Mouse (Mus musculus) limb, embryonic 12.5 days (tissue): Measurements from ENCODE around the gene Rasgef1b. TPM values are rescaled to one million over a fixed set of nuclear protein-coding genes. Genes with fewer than 3 reads are reported as not detected.

ENCODE experiments used
- ATAC-seq: fragments of 200-750 bp; cut with Nextera tagmentation; 2 replicates; pipeline ENCODE4 v1.8.0; 2017; ENCODE audit warnings: low read depth, moderate TSS enrichment; ENCODE audit not compliant: insufficient number of reproducible peaks, insufficient read depth, low FRiP score, low TSS enrichment
- H3K27ac ChIP-seq: fragments of 300-500 bp; sonication (generic); 2 replicates; pipeline ENCODE4 v1.5.1; 2016; ENCODE audit warnings: mild to moderate bottlenecking, moderate library complexity
- H3K27me3 ChIP-seq: fragments of 300-500 bp; sonication (generic); 2 replicates; pipeline ENCODE4 v1.6.1; 2016; ENCODE audit warnings: mild to moderate bottlenecking, moderate library complexity
- H3K36me3 ChIP-seq: fragments of 300-500 bp; sonication (generic); 2 replicates; pipeline ENCODE4 v1.6.1; 2016; ENCODE audit warnings: mild to moderate bottlenecking, moderate library complexity
- H3K4me1 ChIP-seq: fragments of 300-500 bp; sonication (generic); replicated peaks from 2 replicates; pipeline ENCODE4 v1.6.1; 2016
- H3K4me2 ChIP-seq: fragments of 300-500 bp; sonication (generic); 2 replicates; pipeline ENCODE4 v1.6.1; 2016; ENCODE audit warnings: mild to moderate bottlenecking, moderate library complexity
- H3K4me3 ChIP-seq: fragments of 300-500 bp; sonication (generic); replicated peaks from 2 replicates; pipeline ENCODE4 v1.5.1; 2016; ENCODE audit warnings: mild to moderate bottlenecking
- H3K9ac ChIP-seq: fragments of 300-500 bp; sonication (generic); replicated peaks from 2 replicates; pipeline ENCODE4 v1.6.1; 2016; ENCODE audit warnings: mild to moderate bottlenecking, moderate library complexity
- H3K9me3 ChIP-seq: fragments of 300-500 bp; sonication (generic); 2 replicates; pipeline ENCODE4 v1.6.1; 2016; ENCODE audit warnings: mild to moderate bottlenecking, moderate library complexity
- whole genome bisulfite sequencing: fragments of 180-500 bp; shearing (Covaris S2); methylation state at CpG from one replicate; pipeline ENCODE4 v1.1.7; 2016; 5-methylcytosine and 5-hydroxymethylcytosine counted together
- polyA plus RNA-seq: library from polyadenylated mRNA; unstranded; fragments of >200 nt; fragmentation: Nextera tagmentation; extraction: Ambion mirVana; gene quantifications from 2 replicates; pipeline ENCODE4 v1.2.1, GENCODE M21; 2016

The Rasgef1b gene
- polyA plus RNA-seq, 1 experiment from 2014 or later, result 48.7 TPM

- 78% methylated on average over 6 of the region's 6 CpGs for WGBS
Observed at GRCm38 (mm10) chr5:99329065-99329464, 399.8 kb downstream of the Rasgef1b start.

GRCm38 (mm10) chr5:99327019-99327418 is 401.8 kb downstream of the Rasgef1b start:
- H3K27me3 ChIP-seq, result no peaks in the 10 kb centered on the region
- no peaks in the 10 kb centered on the region for H3K9me3 ChIP-seq
- no peak overlapping the region for H3K4me2 ChIP-seq
- ATAC-seq, result no peak
- no peak overlapping the region for H3K9ac ChIP-seq
- 91% methylated on average over 2 of the region's 2 CpGs for WGBS
- H3K27ac ChIP-seq, result no peak overlapping the region
- H3K36me3 ChIP-seq, result no peaks in the 10 kb centered on the region
- H3K4me1 ChIP-seq, result no peaks in the 10 kb centered on the region
- H3K4me3 ChIP-seq, result no peak overlapping the region

More at GRCm38 (mm10) chr5:99329065-99329464, 399.8 kb downstream of the Rasgef1b start:
- Histone ChIP-seq H3K27me3 (no peaks in the 10 kb centered on the region), H3K9ac (no peak overlapping the region), H3K27ac (no peak overlapping the region), H3K9me3 (no peaks in the 10 kb centered on the region), H3K4me3 (no peak overlapping the region), H3K4me2 (no peak overlapping the region), H3K36me3 (no peaks in the 10 kb centered on the region), H3K4me1 (no peaks in the 10 kb centered on the region)
- no peak for ATAC-seq

GRCm38 (mm10) chr5:99325301-99325700 is 403.6 kb downstream of the Rasgef1b start:
- Histone ChIP-seq H3K9ac (no peak overlapping the region), H3K4me3 (no peak overlapping the region), H3K9me3 (no peaks in the 10 kb centered on the region), H3K36me3 (no peaks in the 10 kb centered on the region), H3K4me1 (no peaks in the 10 kb centered on the region), H3K27me3 (no peaks in the 10 kb centered on the region), H3K27ac (no peak overlapping the region), H3K4me2 (no peak overlapping the region)
- no peak for ATAC-seq

- ATAC-seq, result no peak
- Histone ChIP-seq H3K4me2 (no peak overlapping the region), H3K9me3 (no peaks in the 10 kb centered on the region), H3K9ac (no peak overlapping the region), H3K27ac (no peak overlapping the region), H3K27me3 (no peaks in the 10 kb centered on the region), H3K4me3 (no peak overlapping the region), H3K36me3 (no peaks in the 10 kb centered on the region), H3K4me1 (peaks cover 7% of the 10 kb centered on the region; the same call in 1 of the 2 replicates)
- 59% methylated on average over 4 of the region's 4 CpGs for WGBS
Observed at GRCm38 (mm10) chr5:99320783-99321182, 408.1 kb downstream of the Rasgef1b start.

- 57% methylated on average over 4 of the region's 4 CpGs for WGBS
- no peak for ATAC-seq
Observed at GRCm38 (mm10) chr5:99297939-99298338, 430.9 kb downstream of the Rasgef1b start.

GRCm38 (mm10) chr5:99296348-99296747 is 432.5 kb downstream of the Rasgef1b start:
- 71% methylated on average over 2 of the region's 2 CpGs for WGBS
- H3K4me3 ChIP-seq, result no peak overlapping the region

More at GRCm38 (mm10) chr5:99297939-99298338, 430.9 kb downstream of the Rasgef1b start:
- Histone ChIP-seq H3K4me2 (no peak overlapping the region), H3K36me3 (no peaks in the 10 kb centered on the region), H3K27ac (no peak overlapping the region), H3K4me1 (0 out of 2 replicates have a peak, but pooled peaks cover 9% of the 10 kb centered on the region), H3K9me3 (no peaks in the 10 kb centered on the region), H3K27me3 (no peaks in the 10 kb centered on the region), H3K4me3 (no peak overlapping the region), H3K9ac (no peak overlapping the region)

GRCm38 (mm10) chr5:99292287-99292851 is 436.5 kb downstream of the Rasgef1b start:
- no peak overlapping the region for H3K4me3 ChIP-seq
- no peak overlapping the region for H3K27ac ChIP-seq
- 83% methylated on average over 10 of the region's 10 CpGs for WGBS
- H3K9me3 ChIP-seq, result no peaks in the 10 kb centered on the region
- ATAC-seq, result no peak
- no peak overlapping the region for H3K9ac ChIP-seq
- H3K27me3 ChIP-seq, result no peaks in the 10 kb centered on the region
- no peaks in the 10 kb centered on the region for H3K36me3 ChIP-seq
- H3K4me2 ChIP-seq, result no peak overlapping the region
- 0 out of 2 replicates have a peak, but pooled peaks cover 9% of the 10 kb centered on the region for H3K4me1 ChIP-seq

More at GRCm38 (mm10) chr5:99296348-99296747, 432.5 kb downstream of the Rasgef1b start:
- no peak for ATAC-seq
- Histone ChIP-seq H3K27ac (no peak overlapping the region), H3K36me3 (no peaks in the 10 kb centered on the region), H3K9ac (no peak overlapping the region), H3K4me2 (no peak overlapping the region), H3K27me3 (no peaks in the 10 kb centered on the region), H3K4me1 (0 out of 2 replicates have a peak, but pooled peaks cover 9% of the 10 kb centered on the region), H3K9me3 (no peaks in the 10 kb centered on the region)

GRCm38 (mm10) chr5:99291084-99291830 is 437.6 kb downstream of the Rasgef1b start:
- Histone ChIP-seq H3K4me1 (0 out of 2 replicates have a peak, but pooled peaks cover 9% of the 10 kb centered on the region), H3K27ac (no peak overlapping the region), H3K4me2 (no peak overlapping the region), H3K9me3 (no peaks in the 10 kb centered on the region), H3K4me3 (no peak overlapping the region), H3K9ac (no peak overlapping the region), H3K27me3 (no peaks in the 10 kb centered on the region), H3K36me3 (no peaks in the 10 kb centered on the region)
- 81% methylated on average over 12 of the region's 12 CpGs for WGBS
- ATAC-seq, result no peak

GRCm38 (mm10) chr5:99288262-99288661 is 440.6 kb downstream of the Rasgef1b start:
- WGBS, result 89% methylated on average over 4 of the region's 4 CpGs
- Histone ChIP-seq H3K36me3 (no peaks in the 10 kb centered on the region), H3K4me2 (no peak overlapping the region), H3K27ac (no peak overlapping the region), H3K9me3 (no peaks in the 10 kb centered on the region), H3K4me1 (no peaks in the 10 kb centered on the region), H3K9ac (no peak overlapping the region), H3K4me3 (no peak overlapping the region), H3K27me3 (no peaks in the 10 kb centered on the region)
- ATAC-seq, result no peak

GRCm38 (mm10) chr5:99287647-99288185 is 441.1 kb downstream of the Rasgef1b start:
- Histone ChIP-seq H3K27me3 (no peaks in the 10 kb centered on the region), H3K4me1 (no peaks in the 10 kb centered on the region), H3K4me2 (no peak overlapping the region), H3K9ac (no peak overlapping the region), H3K4me3 (no peak overlapping the region), H3K9me3 (no peaks in the 10 kb centered on the region), H3K36me3 (no peaks in the 10 kb centered on the region), H3K27ac (no peak overlapping the region)
- 90% methylated on average over 6 of the region's 6 CpGs for WGBS
- ATAC-seq, result no peak

GRCm38 (mm10) chr5:99286575-99286974 is 442.3 kb downstream of the Rasgef1b start:
- no peak overlapping the region for H3K4me3 ChIP-seq
- no peak overlapping the region for H3K9ac ChIP-seq
- H3K9me3 ChIP-seq, result no peaks in the 10 kb centered on the region
- no peaks in the 10 kb centered on the region for H3K4me1 ChIP-seq
- no peaks in the 10 kb centered on the region for H3K27me3 ChIP-seq
- H3K36me3 ChIP-seq, result no peaks in the 10 kb centered on the region
- no peak overlapping the region for H3K27ac ChIP-seq
- ATAC-seq, result no peak
- H3K4me2 ChIP-seq, result no peak overlapping the region
- WGBS, result 90% methylated on average over 6 of the region's 6 CpGs
